ENCODE assay signal across 8 mouse cellular contexts in genomic region chr5:96912781-96913180, GRCm38 (mm10).
A peak's percentile ranks its signal among the peaks of the same experiment; 100 is the strongest.
DNase-seq lines count a peak whose midpoint lies in the region; ATAC-seq and TF ChIP-seq lines count a peak whose summit lies in the region.

No protein-coding gene starts in this region.

- TF ChIP-seq CTCF in gastrocnemius, adult 2 months (IDR thresholded peaks at IDR 0.05), result no peak
- no peak for TF ChIP-seq CTCF in spleen, adult 2 months (IDR thresholded peaks at IDR 0.05; ENCODE audit: extremely low read depth, insufficient read depth, insufficient read length, insufficient replicate concordance)

- no peaks in the 10 kb centered on the region for H3K36me3 ChIP-seq in spleen, adult 2 months (ENCODE audit: control insufficient read depth, insufficient read depth, low read length)
- H3K36me3 ChIP-seq in intestine, embryonic 15.5 days, result no peaks in the 10 kb centered on the region
- H3K36me3 ChIP-seq in stomach, embryonic 16.5 days (ENCODE audit: control insufficient read depth, insufficient read depth, low read length), result no peaks in the 10 kb centered on the region

- no peak overlapping the region for H3K4me2 ChIP-seq in intestine, embryonic 15.5 days (replicated peaks)
- no peak overlapping the region for H3K4me2 ChIP-seq in stomach, embryonic 16.5 days (ENCODE audit: low read depth, low read length)

- no peak for DNase-seq in gastrocnemius, adult 2 months
- no peak for DNase-seq in gastrocnemius, adult 8-10 months (ENCODE audit: low spot score in 2 of 2)
- DNase-seq in spleen, adult 2 months (ENCODE audit: low read depth in 1 of 2, low spot score in 2 of 2), result peak in 1 of 2 experiments; percentile 37
- no peak for DNase-seq in spleen, postnatal 14 days (ENCODE audit: low spot score in 2 of 2)
- DNase-seq in right cerebral cortex, adult 2 months (ENCODE audit: low spot score in 2 of 2), result no peak
- no peak for DNase-seq in left cerebral cortex, postnatal 4 days

- intact Hi-C loops in gastrocnemius, adult 2 months (cut with DNase I), result no loop called here
- intact Hi-C loops in left cerebral cortex, postnatal 4 days (cut with DNase I), result no loop called here

- ATAC-seq in intestine, embryonic 15.5 days, result 0 out of 2 replicates have a peak, but pooled peaks have one; percentile 16
- ATAC-seq in stomach, embryonic 16.5 days (ENCODE audit: insufficient read depth, low FRiP score), result no peak

- peaks cover 33% of the 10 kb centered on the region; the same call in 1 of the 2 replicates for H3K4me1 ChIP-seq in spleen, adult 2 months (ENCODE audit: control insufficient read depth, insufficient read depth, insufficient read length)
- H3K4me1 ChIP-seq in intestine, embryonic 15.5 days (replicated peaks), result peaks cover 11% of the 10 kb centered on the region
- H3K4me1 ChIP-seq in stomach, embryonic 16.5 days (ENCODE audit: control insufficient read depth, insufficient read depth, low read length), result peaks cover 19% of the 10 kb centered on the region

- WGBS in spleen, adult 2 months, result 6% methylated on average over 4 of the region's 4 CpGs
- WGBS in intestine, embryonic 15.5 days, result 75% methylated on average over 4 of the region's 4 CpGs
- 65% methylated on average over 4 of the region's 4 CpGs for WGBS in stomach, embryonic 16.5 days

- H3K27me3 ChIP-seq in spleen, adult 2 months (ENCODE audit: control insufficient read depth, insufficient read depth, low read length), result no peaks in the 10 kb centered on the region
- no peaks in the 10 kb centered on the region for H3K27me3 ChIP-seq in intestine, embryonic 15.5 days (replicated peaks)
- no peaks in the 10 kb centered on the region for H3K27me3 ChIP-seq in stomach, embryonic 16.5 days (ENCODE audit: control insufficient read depth, insufficient read depth, low read length)

- H3K4me3 ChIP-seq in gastrocnemius, adult 2 months, result no peak overlapping the region
- H3K4me3 ChIP-seq in spleen, adult 2 months (ENCODE audit: extremely low read depth, insufficient read depth, insufficient read length), result no peak overlapping the region
- H3K4me3 ChIP-seq in intestine, embryonic 15.5 days (replicated peaks), result no peak overlapping the region
- H3K4me3 ChIP-seq in stomach, embryonic 16.5 days (replicated peaks; ENCODE audit: low read length), result no peak overlapping the region

- H3K9ac ChIP-seq in intestine, embryonic 15.5 days, result no peak overlapping the region
- H3K9ac ChIP-seq in stomach, embryonic 16.5 days (ENCODE audit: low read length), result no peak overlapping the region

- no peak for TF ChIP-seq POLR2A in spleen, adult 2 months (IDR thresholded peaks at IDR 0.05; ENCODE audit: low read depth, low read length)

- no peaks in the 10 kb centered on the region for H3K9me3 ChIP-seq in intestine, embryonic 15.5 days
- peaks cover 3% of the 10 kb centered on the region; the same call in 1 of the 2 replicates for H3K9me3 ChIP-seq in stomach, embryonic 16.5 days (replicated peaks; ENCODE audit: control insufficient read depth, low read length)

- peak overlapping the region; percentile 75 for H3K27ac ChIP-seq in gastrocnemius, adult 2 months
- H3K27ac ChIP-seq in spleen, adult 2 months (ENCODE audit: insufficient read depth, low read length), result peak overlapping the region; percentile 51
- H3K27ac ChIP-seq in intestine, embryonic 15.5 days, result peak overlapping the region; percentile 32
- H3K27ac ChIP-seq in stomach, embryonic 16.5 days (ENCODE audit: low read length), result peak overlapping the region; percentile 73
